Mouse (Mus musculus): Measurements from ENCODE around the gene Nxph4.

Nxph4 gene

DNA sequence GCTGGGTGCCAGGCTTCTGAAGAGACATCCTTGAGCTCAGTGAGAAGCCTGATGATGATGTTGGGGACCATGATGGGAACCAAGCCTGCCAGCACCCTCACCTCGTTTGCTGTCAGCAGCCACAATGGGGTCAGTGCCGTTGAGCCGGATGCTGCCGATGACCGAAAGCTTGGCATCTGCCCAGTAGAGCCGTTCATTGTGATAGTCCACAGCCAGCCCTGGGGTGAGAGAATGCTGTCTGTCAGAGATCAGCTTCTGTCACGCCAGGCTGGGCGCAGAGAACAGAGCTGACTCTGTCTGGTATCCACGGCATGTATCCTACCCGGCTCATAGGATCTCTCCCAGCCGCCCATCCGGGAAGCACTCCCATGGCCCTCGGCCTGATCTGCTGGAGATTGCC lies 7.7 kb upstream of the Nxph4 start:
- no peak for DNase-seq

DNA sequence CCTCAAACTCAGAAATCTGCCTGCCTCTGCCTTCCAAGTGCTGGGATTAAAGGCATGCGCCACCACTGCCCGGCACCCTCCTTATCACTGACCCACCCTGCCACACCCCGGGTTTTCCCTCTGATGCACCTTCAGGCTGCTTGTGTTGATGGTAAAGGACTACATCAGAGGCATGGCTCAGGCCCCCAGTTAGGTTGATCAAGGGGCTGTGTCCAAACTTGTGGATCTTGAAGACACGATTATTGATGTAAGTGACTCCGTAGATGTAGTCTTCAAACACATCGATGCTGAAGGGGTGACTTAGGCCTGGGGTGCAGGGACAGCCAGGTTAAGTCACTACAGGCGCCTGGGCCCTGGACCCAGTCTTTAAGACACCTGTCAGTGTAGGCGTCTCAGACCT lies 7.2 kb upstream of the Nxph4 start:
- no peak for DNase-seq

DNA sequence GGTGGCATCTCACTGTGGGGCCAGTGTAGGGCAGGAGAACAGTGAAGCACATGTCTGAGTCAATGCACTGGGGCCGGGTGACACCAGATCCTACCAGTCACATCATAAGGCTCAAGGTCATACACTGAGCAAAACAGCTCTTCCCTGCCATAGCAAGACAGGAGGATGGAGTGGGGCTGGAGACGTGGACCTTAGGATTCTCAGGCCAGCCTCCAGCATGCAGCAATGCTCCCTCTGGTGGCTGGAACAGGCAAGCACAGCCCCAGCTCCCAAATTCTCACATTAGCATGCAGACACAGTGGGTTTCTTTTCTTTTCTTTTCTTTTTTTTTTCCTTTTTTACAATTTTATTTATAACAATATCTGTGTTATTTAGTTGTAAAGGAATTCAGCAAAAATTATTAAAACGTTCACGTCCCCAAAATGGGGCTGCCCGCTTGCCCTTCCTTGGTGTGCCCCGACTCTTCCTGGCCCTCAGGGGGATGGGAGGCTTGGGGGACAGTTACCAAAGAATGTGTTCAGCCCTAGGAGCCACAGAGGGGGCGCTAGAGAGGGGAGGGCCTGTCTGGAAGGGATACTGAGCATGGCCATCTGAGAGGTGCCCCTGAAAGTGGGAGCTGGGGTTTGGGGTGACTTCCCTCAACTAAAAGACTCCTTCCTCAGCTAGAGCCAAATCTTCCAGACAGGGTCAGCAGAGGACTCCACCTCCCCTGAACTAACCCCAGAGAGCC lies 3.7 kb upstream of the Nxph4 start:
- peak; percentile 87 for DNase-seq

DNA sequence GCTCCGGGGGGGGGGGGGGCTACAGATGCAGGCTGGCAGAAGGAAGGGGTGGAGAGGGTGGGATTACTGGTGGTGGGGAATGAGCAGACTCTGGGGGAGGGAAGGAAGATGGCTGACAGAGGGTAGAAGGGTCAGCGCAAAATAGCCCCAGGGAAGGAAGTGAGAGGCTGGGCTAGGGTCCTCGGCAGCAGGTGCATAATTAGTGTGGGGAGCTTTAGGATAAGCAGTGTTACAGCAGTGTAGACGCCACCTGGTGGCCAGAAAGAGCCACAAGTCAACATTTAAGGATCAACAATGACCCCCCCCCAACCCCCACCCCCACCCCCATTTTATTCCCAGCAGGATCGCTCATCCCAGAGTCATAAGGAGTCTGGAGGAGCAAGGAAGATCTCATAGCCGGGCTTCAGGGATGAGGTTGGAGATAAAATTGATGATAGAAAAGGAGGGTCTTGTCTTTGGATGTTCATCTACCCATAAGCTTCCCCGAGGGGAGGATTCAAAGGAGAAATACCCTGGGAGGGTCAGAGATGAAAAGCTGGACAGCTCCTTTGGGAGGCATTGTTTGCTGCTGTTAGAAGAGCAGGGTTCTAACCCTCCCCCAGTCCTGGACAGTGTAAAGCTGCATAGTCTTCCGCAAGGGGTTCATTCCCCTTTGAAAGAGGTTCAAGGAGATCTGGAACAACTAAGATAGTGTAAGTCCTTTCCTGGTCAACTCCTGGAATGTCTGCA lies 2.4 kb upstream of the Nxph4 start:
- peak; percentile 51 for DNase-seq

DNA sequence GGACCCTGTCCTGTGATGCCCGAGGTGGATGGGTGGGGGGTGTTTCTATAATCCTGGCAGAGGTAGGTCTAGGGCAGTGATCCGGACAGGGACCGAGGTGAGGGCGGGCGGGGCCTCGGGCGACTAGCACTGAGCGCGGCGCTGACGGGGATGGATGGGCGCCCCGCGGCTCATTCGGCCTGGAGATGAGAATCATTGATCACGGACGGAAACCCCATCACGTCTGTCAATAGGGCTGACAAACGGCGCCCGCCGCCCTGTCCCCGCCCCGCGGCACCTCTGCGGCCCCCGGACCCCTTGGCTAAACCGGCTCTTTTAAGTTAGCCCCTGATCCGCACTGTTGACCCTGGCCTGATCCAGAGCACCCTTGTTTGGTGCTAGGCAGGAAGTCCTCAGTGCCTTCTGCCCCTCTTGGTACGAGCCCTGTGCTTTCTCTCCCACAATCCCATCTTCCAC lies 598 bp upstream of the Nxph4 start:
- DNase-seq, result no peak

DNA sequence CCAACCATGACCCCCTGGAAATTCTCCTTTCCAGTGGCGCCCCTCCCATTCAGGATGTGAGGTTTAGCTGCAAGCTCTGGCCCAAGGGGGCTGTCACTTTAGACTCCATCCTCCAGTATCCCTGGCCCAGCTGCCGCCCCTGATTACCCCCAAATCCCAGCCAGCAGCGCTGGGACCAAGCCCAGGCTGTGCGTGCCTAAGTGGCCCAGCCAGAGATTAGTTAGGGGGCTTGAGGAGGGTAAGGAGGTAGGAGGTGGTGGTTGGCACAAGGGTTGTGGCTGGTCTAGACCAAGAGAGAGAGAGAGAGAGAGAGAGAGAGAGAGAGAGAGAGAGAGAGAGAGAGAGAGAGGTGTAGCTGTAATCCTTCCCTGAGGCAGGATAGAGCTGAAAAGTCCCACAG lies 2.8 kb downstream of the Nxph4 start:
- DNase-seq, result no peak

DNA sequence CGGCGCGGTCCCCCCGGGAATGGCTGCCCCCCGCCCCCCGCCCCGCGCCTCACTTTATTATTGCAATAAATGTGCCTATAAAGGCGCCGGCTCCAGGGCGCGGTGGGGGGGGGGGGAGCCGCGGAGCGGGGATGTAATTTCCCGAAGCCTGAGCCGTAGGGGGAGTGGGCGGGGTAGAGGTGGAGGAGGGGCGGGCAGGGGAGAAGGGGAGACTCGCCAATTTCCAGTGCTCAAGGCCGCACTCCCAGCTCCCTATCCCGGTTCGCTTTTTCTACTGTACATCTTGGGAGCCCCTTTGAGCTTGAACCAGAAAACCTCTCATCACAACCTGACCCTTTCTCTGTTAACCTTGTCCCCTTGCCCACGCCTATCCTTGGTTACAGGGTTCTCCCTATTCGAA lies 3.4 kb downstream of the Nxph4 start:
- DNase-seq, result no peak

DNA sequence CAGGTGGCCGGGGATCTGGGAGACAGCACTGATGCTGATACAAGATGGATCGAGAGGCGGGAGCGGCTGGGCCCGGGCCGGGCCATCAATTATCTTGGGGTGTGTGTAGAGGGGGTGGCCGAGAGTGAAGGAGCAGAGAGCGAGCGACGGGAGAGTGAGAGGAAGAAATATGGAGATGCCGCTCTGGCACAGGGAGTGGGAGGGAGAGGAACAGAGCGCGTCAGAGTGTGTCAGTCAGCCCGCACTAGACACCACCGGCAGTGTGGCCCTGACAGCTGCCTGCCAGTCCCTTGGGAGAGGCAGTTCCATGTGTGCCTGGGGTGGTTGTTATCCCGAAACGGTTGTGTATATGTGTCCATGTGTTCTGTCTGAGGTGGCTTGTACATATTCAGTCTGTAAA lies 6.9 kb downstream of the Nxph4 start:
- no peak for DNase-seq

DNA sequence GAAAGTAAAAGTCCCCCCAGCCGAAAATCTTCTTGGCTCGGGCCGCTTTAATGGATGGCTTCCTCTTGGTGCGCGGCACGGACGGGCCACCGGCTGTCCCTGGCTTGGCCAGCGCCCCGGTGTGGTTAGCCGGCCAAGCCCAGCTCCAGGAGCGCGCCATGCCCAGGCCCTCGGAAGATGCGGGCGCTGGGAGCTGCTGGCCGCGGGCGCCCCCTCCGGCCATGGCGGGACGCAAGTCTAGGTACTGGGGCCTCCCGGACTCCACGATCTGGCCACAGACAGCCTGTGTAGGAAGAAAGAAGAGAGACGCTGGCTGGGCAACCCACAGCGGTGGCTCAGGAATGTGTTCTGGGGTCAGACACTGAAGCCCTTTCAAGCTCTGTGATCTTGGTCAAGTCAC lies 7.7 kb downstream of the Nxph4 start:
- DNase-seq, result peak; percentile 69

DNA sequence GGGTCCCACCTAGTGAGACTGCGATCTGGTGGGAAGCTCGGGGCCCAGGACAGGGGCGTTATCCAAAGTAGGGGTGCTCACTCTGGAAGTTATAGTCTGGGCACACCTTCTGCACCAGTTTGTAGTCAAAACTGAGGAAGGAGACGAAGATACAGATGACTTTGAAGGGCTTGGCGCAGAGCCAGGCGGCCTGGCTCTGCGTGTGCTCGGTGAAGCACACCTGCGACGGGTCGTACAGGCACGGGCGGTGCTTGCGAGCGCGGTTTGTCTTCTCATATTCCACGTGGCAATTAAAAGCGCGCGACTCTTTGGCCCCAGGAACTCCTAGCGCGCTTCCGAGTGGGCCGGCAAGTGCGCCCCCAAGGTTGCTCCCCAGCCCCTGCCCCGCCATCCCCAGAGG lies 8.3 kb downstream of the Nxph4 start:
- no peak for DNase-seq

DNA sequence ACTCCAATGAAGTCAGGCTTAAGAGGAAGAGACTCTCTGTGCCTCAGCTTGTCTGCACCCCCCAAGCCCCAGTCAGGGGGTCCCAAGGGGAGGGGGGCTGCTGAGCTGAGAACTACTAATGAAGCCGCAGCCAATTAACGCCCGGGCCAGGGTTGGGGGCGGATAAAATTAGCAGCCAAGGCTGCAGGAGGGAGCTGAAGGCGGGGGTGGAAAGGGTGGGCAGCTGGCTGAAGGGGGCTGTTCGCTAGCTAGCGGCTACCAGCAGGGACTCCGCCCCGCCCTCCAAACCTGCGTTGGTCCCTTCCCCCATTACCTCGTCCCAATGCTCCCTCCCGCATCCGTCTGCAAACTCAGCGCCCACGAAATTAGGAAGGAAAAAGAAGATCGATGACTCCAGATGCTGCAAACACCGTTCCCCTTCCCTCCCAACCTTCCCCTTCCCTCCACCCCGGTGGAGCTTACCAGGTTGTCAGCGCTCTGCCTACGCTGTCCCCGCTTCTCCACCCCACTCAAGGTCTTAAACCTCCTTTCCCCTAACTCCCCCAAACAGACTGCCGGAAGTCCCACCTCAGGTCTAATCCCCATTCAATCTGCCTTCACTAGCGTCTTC lies 9.6 kb downstream of the Nxph4 start:
- no peak for DNase-seq

DNA sequence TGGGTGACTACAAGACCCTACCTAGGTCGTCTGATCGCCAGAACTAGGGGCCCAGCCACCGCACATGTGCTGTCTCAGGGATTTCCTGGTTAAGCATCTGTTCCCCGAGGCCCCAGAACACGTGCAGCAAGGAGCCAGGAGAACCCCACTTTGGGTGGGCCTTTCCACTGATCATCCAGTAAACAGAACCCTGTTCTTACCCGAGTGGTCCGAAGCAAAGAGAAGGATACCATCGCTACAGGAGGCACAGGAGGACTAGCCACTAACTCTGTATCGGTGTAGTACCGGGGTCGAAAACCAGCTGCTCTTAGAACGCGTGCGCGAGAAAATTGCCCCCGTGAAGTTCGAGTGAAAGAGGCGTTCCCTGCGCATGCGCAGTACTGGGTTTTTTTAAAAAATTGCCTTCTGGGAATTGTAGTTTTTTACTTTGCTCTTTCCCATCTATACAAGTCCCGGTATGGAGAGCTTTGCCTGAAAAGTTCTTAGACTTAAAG lies 12.2 kb downstream of the Nxph4 start, which contains the start of gene Shmt2:
TSS of gene Shmt2 (minus strand) at position 357 of the 494 bp plus-strand sequence.
- DNase-seq, result peak; percentile 86

DNA sequence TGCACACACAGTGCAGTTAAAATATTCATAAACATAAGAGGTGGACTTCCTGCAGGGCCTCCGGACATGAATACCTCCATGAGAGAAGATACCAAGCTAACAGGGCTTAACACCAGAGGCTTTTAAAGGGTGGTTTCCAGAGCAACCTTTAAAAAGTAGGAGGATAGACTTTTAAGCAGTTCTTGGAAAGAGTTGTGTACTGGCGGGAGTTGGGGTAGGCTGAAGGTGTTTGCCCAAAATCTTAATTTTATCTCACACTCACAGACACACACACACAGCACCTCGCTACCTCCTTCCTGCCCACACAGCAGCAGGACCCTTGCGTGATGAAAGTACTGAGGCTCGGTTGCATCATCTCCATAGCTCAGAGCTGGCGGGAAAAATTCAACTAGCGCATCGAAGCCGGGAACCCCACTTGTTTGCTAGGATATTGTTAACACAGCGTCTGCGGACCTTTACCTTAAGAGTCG lies 12.7 kb downstream of the Nxph4 start:
- no peak for DNase-seq

DNA sequence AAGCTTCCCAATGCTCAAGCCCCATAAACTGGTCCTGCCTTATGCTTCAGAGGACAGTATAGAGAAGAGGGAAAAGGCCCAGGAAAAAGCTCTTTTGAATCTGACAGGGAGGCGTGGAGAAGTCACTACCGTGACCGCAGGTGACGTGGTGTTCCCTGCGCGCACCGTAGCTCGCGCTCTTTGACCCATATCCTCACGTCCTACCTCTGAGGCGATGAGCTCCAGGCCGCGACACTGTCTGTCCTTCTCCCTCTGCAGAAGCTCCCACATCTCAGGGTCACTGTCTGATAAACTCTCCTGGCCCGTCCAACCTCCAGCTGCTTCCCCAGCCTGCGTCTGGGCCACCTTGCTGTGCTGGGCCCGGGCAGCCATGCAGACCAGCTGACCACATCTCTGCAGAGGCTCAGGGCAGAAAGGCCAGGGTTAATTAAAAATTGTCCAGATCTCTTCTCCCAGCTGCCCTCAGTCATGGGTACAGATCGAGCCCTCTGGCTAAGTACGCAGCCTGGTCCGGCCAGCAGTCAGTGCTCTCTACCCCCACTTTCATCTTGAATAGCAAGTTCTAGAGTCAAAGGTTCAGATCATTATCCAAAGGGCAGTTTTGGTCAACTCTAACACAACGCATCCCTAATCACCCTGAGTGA lies 13.5 kb downstream of the Nxph4 start:
- peak; percentile 62 for DNase-seq

DNA sequence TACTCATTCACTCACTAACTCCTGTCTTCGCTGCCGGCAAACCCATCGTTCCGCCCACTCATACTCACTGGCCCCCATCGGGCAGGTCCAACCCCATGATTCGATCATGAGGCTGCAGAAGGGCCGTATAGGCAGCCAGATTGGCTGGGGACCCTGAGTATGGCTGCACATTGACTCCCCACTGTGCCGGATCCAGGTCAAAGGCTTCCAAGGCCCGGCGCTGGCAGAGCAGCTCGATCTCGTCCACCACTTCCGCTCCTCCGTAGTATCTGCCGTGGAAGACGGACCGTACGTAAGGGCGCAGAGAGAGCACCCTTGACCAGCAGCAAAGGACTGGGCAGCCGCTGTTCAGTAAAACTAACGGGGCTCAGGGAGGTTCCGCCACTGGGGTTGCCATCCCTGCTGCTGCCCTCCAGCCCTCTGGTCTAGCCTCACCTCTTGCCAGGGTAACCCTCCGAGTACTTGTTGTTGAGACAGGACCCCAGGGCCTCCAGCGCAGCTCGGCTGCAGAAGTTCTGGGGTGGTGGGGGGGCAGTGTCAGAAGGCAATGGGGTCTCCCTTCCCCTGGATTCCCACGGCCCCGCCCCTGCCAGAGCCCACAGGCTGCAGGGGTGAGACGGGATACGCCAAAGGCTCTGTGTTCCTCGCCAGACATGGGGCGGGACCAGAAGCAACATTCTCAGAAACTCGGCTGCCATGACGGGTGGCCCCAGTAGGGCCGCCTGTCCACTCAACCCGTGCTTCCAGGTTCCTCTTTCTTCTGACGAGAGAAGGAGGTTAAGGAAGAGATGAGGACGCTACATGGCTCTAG lies 14.3 kb downstream of the Nxph4 start:
- no peak for DNase-seq

DNA sequence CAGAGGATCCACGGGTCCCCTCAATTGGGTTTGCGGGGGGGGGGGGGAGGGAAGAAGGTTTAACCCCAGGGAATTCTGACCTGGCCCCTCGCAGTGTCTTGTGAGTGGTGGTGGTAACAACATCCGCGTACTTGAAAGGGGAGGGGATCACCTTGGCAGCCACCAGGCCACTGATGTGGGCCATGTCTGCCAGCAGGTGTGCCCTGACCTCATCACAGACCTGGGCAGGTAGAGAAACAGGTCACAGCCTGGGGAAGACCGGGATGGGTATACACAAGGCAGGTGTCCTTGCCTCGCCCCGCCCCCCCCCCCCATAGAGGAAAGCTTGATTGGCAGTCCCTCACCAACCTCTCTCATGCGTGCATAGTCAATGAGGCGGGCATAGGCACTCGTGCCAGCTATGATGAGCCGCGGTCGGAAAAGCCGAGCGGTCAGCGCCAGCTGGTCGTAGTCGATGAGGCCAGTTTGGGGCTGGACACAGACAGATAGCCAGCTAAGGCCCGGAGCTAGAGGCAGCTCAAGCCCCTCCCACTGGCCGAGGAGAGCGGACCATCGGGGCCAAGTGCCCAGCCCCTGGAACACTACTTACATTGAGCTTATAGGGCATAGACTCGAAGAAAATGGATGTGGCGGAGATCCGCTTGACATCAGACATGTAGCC lies 15.2 kb downstream of the Nxph4 start:
- DNase-seq, result no peak

DNA sequence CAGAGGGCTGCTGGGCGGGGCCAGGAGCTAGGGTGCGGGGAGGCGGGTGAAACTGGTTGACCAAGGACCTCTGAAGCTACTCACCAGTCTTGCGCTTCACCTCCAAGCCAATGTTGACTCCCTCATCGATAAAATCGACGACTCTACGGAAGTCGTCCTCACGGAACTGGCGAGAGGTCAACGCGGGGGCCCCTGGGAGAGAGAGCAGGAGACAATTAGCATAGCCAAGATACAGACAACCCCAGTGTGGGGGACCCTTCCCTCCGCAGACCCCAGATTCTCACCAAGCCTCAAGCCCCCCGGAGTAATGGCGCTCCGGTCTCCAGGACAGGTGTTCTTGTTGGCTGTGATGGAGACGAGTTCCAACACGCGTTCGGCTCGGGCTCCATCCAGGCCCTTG lies 16.4 kb downstream of the Nxph4 start:
- no peak for DNase-seq

DNA sequence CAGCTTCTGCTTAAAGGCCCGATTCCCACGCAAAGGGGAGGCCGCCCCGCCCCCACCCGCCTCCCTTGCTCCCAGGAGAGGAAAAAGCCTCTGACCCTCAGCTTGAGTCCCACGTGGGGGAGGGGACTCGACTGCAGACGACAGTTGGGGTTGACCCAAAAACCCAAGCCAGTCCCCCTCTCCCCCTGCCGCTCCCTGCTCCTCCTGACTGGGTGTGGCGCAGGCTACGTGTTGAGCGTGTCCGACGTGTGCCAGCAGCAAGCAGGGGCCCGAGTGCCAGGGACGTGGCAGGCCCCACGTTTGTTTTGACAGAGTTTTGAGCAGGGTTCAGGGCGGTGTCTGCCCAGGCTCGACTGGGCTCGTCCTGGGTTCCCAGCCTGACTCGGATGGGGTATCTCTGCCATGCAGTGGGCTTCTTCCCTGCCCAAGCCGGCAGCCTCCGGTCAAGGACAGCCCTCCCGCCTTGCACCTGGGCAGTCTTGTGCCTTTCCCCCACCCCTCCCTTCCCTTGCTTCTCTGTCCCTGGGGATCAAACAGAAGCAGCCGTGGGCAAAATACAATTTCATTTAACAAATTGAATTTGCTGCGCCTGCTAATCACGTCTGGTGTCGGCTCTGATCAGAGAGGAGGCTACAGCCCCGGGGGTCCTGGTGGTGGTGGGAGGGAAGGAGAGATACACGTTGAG lies 17.6 kb downstream of the Nxph4 start:
- DNase-seq, result no peak

DNA sequence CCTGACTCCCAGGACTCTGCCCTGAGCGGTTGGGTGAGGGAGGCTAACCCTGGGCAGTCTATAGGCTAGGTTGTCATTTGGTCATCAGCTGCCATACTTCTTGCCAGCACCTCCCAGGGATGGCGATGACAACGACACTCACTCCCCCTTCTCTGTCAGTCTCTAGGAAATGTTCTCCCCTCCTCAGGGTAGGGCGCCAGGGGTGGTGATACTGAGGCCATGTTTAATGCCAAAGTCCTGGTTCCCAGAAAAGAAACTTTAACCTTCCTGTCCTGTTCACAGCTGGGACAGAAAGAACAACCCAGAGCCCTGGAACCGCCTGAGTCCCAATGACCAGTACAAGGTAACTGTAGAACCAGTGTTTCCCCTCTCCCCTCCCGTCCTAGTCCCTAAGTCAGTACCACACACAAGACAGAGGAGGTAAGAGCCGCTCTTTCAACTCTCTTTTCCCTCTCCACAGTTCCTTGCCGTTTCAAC lies 18.3 kb downstream of the Nxph4 start:
- DNase-seq, result no peak

DNA sequence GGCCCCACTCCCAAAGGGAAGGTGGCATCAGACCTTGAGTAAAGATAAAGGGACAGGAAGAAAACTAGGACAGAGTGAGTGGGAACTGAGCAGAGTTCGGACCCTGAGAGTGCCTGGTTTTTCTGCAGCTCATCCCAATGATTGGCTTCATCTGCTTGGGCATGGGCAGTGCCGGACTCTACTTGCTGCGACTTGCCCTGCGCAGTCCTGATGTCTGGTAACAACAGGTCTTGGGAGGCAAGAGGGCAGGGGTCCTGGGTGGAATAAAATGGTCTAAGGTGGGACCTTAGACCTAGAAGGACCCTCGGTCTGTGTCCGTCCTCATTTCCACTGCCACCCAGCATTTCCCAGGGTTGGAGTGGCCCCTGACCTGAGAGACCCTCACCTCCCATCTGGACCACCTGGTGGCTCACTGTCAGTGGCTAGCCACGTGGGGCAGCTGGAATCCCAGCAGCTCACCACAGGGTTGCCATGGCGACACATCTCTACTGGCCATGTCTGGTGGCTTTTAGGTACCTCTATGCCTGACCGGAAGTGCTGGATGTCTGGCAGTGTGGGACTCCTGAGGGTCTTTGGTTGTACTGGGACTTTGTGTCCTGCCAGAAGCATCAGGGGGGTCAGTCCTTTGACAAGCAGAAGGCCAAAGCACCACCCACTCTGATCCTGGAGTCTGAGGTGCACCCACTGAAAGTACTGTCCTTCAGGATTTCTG lies 18.9 kb downstream of the Nxph4 start:
- DNase-seq, result no peak
